Mouse (Mus musculus) heart, embryonic 11.5 days (tissue): ENCODE data around the gene Zfp386. TPM values are rescaled to one million over a fixed set of nuclear protein-coding genes. Genes with fewer than 3 reads are reported as not detected.
"Not testable (repeated sequence)": the region's sequence is repeated elsewhere in the genome, so short reads cannot be mapped to it uniquely, and the experiment has no call there.

Experiments used
- ATAC-seq: fragments of 200-750 bp; cut with Nextera tagmentation; replicated peaks from 2 replicates; pipeline ENCODE4 v1.8.0; 2017; ENCODE audit warnings: moderate library complexity; ENCODE audit not compliant: insufficient number of reproducible peaks, low FRiP score, low TSS enrichment
- H3K27ac ChIP-seq: fragments of 300-500 bp; sonication (generic); 2 replicates; pipeline ENCODE4 v1.5.1; 2014; ENCODE audit warnings: mild to moderate bottlenecking, low read depth, low read length
- H3K27me3 ChIP-seq: fragments of 300-500 bp; sonication (generic); 2 replicates; pipeline ENCODE4 v1.6.1; 2014; ENCODE audit warnings: mild to moderate bottlenecking, low read length, mixed read lengths; ENCODE audit not compliant: control insufficient read depth, insufficient read depth
- H3K36me3 ChIP-seq: fragments of 300-500 bp; sonication (generic); 2 replicates; pipeline ENCODE4 v1.6.1; 2014; ENCODE audit warnings: mild to moderate bottlenecking, low read length, moderate library complexity, mixed read lengths; ENCODE audit not compliant: control insufficient read depth, insufficient read depth
- H3K4me1 ChIP-seq: fragments of 300-500 bp; sonication (generic); 2 replicates; pipeline ENCODE4 v1.6.1; 2014; ENCODE audit warnings: low read length; ENCODE audit not compliant: control insufficient read depth, insufficient read depth
- H3K4me2 ChIP-seq: fragments of 300-500 bp; sonication (generic); 2 replicates; pipeline ENCODE4 v1.6.1; 2014; ENCODE audit warnings: mild to moderate bottlenecking, moderate library complexity
- H3K4me3 ChIP-seq: fragments of 300-500 bp; sonication (generic); 2 replicates; pipeline ENCODE4 v1.5.1; 2014; ENCODE audit warnings: low read depth, low read length
- H3K9ac ChIP-seq: fragments of 300-500 bp; sonication (generic); 2 replicates; pipeline ENCODE4 v1.6.1; 2014; ENCODE audit warnings: mild to moderate bottlenecking, low read depth, low read length, moderate library complexity
- H3K9me3 ChIP-seq: fragments of 300-500 bp; sonication (generic); replicated peaks from 2 replicates; pipeline ENCODE4 v1.6.1; 2016; ENCODE audit warnings: low read length; ENCODE audit not compliant: control insufficient read depth
- WGBS: fragments of 180-500 bp; shearing (Covaris S2); extraction: QIAGEN DNeasy Blood & Tissue Kit; methylation state at CpG from one replicate; pipeline ENCODE4 v1.1.7; 2014; ENCODE audit not compliant: insufficient replicate concordance; 5-methylcytosine and 5-hydroxymethylcytosine counted together
- polyA plus RNA-seq: library from polyadenylated mRNA; unstranded; fragments of >200 nt; fragmentation: Nextera tagmentation; extraction: Ambion mirVana; gene quantifications from 2 replicates; pipeline ENCODE4 v1.2.1, GENCODE M21; 2014

Gene Zfp386
- 31.2 and 34.7 TPM in 2 replicates for polyA plus RNA-seq

DNA sequence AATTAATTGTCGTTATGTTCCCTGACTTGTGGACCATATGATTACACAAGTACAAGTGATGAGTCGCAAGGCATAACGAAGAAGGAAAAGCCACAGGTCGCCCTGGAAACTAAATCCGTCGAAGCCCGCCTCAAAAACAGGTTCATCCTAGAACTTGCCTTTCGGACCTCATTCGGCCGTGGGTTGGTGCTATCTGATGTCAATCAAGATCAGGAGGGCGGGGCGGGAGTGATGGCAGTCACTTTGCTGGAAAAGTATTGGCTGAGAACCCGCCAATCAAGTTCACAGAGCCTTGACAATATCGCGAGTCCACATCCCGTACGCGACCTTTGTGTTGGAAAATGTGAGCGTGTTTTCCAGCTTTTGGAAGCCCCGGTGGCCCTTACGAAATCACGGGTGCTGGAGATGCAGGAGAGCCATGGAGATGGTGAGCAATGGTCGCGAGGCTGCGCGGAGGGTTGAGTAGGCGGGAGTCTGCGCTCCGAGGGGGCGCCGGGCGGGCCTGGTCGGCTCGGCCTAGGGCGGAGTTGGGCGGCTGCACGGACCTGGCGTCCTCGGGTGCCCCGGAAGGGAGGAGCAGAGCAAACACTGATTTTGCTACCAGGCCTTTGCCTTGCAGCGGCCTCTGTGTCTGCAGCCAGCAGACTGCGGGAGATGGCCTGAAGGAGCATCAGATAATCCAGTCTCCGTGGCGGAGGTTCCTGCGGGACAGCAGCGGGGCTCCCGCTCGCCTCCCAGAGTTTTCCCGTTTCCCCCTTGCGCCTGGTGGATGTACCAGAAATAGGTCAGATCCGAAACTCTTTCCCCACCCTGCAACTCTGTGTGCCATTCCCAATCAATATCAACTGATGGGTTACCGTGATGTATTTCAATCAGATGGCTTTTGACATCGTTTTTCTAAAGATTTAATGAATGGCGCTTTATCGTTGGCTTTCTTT is at the start of gene Zfp386:
TSS of gene Zfp386 (plus strand) at position 285 of the 938 bp plus-strand sequence.
- peak within 1 kb of the TSS; percentile 94 for H3K9ac ChIP-seq
- H3K27ac ChIP-seq: peak within 1 kb of the TSS; percentile 95
- H3K4me2 ChIP-seq: peak within 1 kb of the TSS; percentile 72
- WGBS: 1% methylated on average over 55 of the region's 55 CpGs
- no peaks in the 10 kb centered on the region for H3K36me3 ChIP-seq
- peak; percentile 99 for ATAC-seq
- no peaks in the 10 kb centered on the region for H3K27me3 ChIP-seq
- no peaks in the 10 kb centered on the region for H3K9me3 ChIP-seq
- peak within 1 kb of the TSS; percentile 85 for H3K4me3 ChIP-seq
- peaks cover 8% of the 10 kb centered on the region for H3K4me1 ChIP-seq

- not testable (repeated sequence) for ATAC-seq, H3K4me3 ChIP-seq, H3K4me1 ChIP-seq, H3K27me3 ChIP-seq, H3K36me3 ChIP-seq, H3K27ac ChIP-seq, H3K9ac ChIP-seq, H3K9me3 ChIP-seq, H3K4me2 ChIP-seq
- WGBS: 68% methylated on average over 3 of the region's 3 CpGs
Observed at GRCm38 (mm10) chr12:115999784-116000183, 47.7 kb upstream of the Zfp386 start.

GRCm38 (mm10) chr12:116002946-116003345 is 44.6 kb upstream of the Zfp386 start:
- H3K36me3 ChIP-seq, ATAC-seq, H3K9ac ChIP-seq, H3K27ac ChIP-seq, H3K4me2 ChIP-seq, H3K4me3 ChIP-seq, H3K9me3 ChIP-seq, H3K27me3 ChIP-seq, H3K4me1 ChIP-seq: not testable (repeated sequence)
- WGBS: 85% methylated on average over 1 of the region's 1 CpGs

DNA sequence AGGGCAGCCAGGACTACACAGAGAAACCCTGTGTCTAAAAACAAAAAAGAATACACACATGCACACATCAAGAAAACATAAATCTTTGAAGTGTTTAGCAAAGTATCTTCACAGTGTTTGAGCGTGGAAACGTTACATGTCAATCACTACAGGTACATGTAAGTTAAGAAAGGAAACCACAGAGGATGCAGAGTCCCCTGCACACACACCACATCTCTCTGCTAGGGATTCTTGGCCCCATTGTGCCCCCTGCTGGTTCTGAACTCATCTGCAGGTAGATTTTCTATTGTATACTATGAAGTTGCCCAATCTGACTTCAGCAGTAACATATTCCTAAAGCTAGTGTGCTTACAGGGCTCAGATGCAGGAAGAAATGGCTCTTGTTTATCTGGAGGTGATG is 36.7 kb upstream of the Zfp386 start:
- H3K4me2 ChIP-seq: no peak overlapping the region
- no peak for ATAC-seq
- H3K36me3 ChIP-seq: no peaks in the 10 kb centered on the region
- no peaks in the 10 kb centered on the region for H3K27me3 ChIP-seq
- 71% methylated on average over 2 of the region's 2 CpGs for WGBS
- no peak overlapping the region for H3K27ac ChIP-seq
- H3K4me3 ChIP-seq: no peak overlapping the region
- no peaks in the 10 kb centered on the region for H3K4me1 ChIP-seq
- no peak overlapping the region for H3K9ac ChIP-seq
- H3K9me3 ChIP-seq: peaks cover 2% of the 10 kb centered on the region; the same call in 1 of the 2 replicates

DNA sequence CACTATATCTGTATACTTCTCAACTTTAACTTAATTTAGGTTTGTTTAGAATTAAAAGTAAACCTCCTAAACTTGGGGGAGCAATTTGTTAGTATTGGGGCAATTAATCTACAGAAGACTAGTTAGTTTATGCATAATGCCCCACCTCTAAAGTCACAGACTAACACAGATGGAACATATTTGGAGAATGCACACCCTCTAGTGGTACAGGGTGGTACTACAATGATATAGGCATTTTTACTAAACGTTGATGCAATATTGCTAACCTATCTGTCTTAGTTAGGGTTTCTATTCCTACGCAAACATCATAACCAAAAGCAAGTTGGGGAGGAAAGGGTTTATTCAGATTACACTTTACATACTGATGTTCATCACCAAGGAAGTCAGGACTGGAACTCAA is 19.4 kb upstream of the Zfp386 start:
- WGBS: 47% methylated on average over 2 of the region's 2 CpGs
- Histone ChIP-seq H3K36me3 (no peaks in the 10 kb centered on the region), H3K9ac (no peak overlapping the region), H3K4me2 (no peak overlapping the region), H3K4me3 (no peak overlapping the region), H3K27me3 (no peaks in the 10 kb centered on the region), H3K9me3 (no peaks in the 10 kb centered on the region), H3K4me1 (no peaks in the 10 kb centered on the region), H3K27ac (no peak overlapping the region)
- no peak for ATAC-seq

- WGBS: 63% methylated on average over 5 of the region's 5 CpGs
- Histone ChIP-seq H3K36me3 (no peaks in the 10 kb centered on the region), H3K4me2 (no peak overlapping the region), H3K9ac (no peak overlapping the region), H3K4me3 (no peak overlapping the region), H3K9me3 (no peaks in the 10 kb centered on the region), H3K27ac (no peak overlapping the region), H3K4me1 (no peaks in the 10 kb centered on the region), H3K27me3 (no peaks in the 10 kb centered on the region)
- ATAC-seq: no peak
Observed at GRCm38 (mm10) chr12:116035346-116035745, 12.2 kb upstream of the Zfp386 start.

DNA sequence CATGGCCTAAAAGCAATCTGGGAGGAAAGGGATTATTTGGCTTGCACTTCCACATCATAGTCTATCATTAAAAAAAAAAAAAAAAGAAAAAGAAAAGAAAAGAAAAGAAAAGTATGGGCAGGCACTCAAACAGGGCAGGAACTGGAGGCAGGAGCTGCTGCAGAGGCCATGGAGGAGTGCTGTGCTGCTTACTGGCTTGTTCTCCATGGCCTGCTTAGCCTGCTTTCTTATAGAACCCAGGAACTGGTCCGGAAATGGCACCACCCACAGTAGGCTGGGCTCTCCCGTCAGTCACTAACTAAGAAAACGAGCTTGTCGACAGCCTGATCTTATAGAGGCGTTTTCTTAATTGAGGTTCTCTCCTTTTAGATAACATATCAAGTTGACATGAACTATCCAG is 2.7 kb upstream of the Zfp386 start:
- ATAC-seq: no peak
- no peaks in the 10 kb centered on the region for H3K36me3 ChIP-seq
- WGBS: 71% methylated on average over 5 of the region's 5 CpGs
- H3K4me1 ChIP-seq: peaks cover 8% of the 10 kb centered on the region
- H3K4me3 ChIP-seq: no peak overlapping the region
- no peak overlapping the region for H3K27ac ChIP-seq
- no peaks in the 10 kb centered on the region for H3K27me3 ChIP-seq
- no peaks in the 10 kb centered on the region for H3K9me3 ChIP-seq
- H3K4me2 ChIP-seq: no peak overlapping the region
- H3K9ac ChIP-seq: no peak overlapping the region

DNA sequence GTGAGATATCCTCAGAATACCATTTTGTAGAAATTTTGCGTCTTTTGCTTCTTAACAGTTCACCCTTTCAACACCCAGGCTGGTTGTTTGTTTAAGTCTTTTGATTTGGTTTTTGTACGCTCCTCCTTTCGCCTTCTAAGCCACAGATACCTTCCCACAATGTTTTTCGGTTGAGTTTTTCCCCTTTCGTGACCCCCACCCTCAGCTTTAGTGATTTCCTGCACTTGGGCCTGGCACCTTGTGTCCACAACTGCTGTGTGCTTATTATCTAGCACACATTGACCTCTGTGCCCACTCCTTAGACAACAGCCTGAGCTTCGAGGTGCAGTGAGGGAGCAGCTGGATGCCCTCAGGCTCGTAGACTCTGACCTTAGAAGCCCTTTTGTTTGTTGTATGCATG is 1.2 kb downstream of the Zfp386 start:
- no peak for ATAC-seq
- H3K27me3 ChIP-seq: no peaks in the 10 kb centered on the region
- H3K4me2 ChIP-seq: peak overlapping the region; percentile 72
- peak overlapping the region; percentile 94; the same call in 1 of the 2 replicates for H3K9ac ChIP-seq
- no peaks in the 10 kb centered on the region for H3K36me3 ChIP-seq
- H3K4me1 ChIP-seq: peaks cover 8% of the 10 kb centered on the region
- H3K4me3 ChIP-seq: peak overlapping the region; percentile 85
- H3K9me3 ChIP-seq: no peaks in the 10 kb centered on the region
- H3K27ac ChIP-seq: no peak overlapping the region
- 66% methylated on average over 7 of the region's 7 CpGs for WGBS
